Mouse (Mus musculus) stomach, postnatal 0 days (tissue): ENCODE results near the gene Defb36.

ENCODE experiments used
- CTCF ChIP-seq: IDR thresholded peaks from 2 replicates; pipeline ENCODE4 v1.5.1; 2016; ENCODE audit warnings: antibody characterized with exemption, low read depth, mild to moderate bottlenecking, moderate library complexity
- EP300 ChIP-seq: optimal IDR thresholded peaks from 2 replicates; pipeline ENCODE3; 2016; ENCODE audit warnings: antibody characterized with exemption

- TF ChIP-seq CTCF: no peak
- TF ChIP-seq EP300: no peak
These were observed 15.1 kb upstream of the Defb36 start for GRCm38 (mm10) chr2:152589021-152589420.
